ENCODE assay signal across 9 mouse cellular contexts in the genomic region with DNA sequence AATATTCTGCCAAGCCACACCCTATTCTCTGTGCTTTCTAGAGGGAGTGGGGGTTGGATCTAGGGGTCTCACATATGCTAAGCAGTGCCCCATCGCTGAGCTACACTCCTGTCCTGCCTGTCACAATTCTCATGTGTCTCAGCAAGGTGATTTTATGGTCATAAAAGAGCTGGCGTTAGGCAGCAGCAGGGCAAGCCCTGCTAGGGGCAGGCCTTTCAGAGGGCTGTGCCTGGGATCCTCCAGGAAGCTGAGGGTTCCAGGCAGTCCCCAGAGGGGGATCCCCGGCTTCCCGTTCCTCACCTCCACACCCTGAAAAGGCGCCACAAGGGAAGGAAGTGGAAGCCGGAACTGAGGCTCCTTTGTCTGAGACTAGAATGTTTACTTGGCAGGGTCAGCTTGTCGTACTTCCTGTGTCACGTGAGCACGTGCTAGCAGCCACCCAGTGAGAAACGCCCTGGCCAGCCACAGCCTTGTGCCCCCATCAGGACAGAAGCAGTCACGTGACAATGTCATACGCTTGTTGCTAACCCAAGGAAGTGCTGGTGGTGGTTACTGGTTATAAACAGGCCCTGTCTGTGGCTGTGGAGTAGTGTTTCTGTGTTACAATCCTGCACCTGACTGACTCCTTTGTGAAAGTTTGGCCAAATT.
A peak's percentile ranks its signal among the peaks of the same experiment; 100 is the strongest.
DNase-seq lines count a peak whose midpoint lies in the region; ATAC-seq lines count a peak whose summit lies in the region.
"Had no signal": no experiment of that assay in that cellular context is flagged by ENCODE, and none has a peak within 500 bp of the region (broad histone marks: within the 10 kb centered on the region; RNA-seq: fewer than 3 reads in every experiment).

No protein-coding gene starts in this region.

- peak; percentile 34; the same call in 1 of the 2 replicates for ATAC-seq in erythroid progenitor cell, adult 5-6 weeks (replicated peaks; ENCODE audit: low FRiP score, poor library complexity, severe bottlenecking)
- ATAC-seq in megakaryocyte-erythroid progenitor cell, adult 5-6 weeks (replicated peaks; ENCODE audit: low FRiP score, low TSS enrichment, poor library complexity, severe bottlenecking), result peak; percentile 93
- ATAC-seq: Patski had no signal

- DNase-seq in left cerebral cortex, postnatal 4 days, result peak; percentile 8
- DNase-seq in left cerebral cortex, adult 8-10 months (ENCODE audit: low spot score in 2 of 2), result no peak
- peak; percentile 71 for DNase-seq in heart, postnatal 14 days
- peak; percentile 50 to 79 for DNase-seq in kidney, postnatal 4 days
- DNase-seq in spleen, postnatal 4 days (ENCODE audit: low spot score in 2 of 2), result peak; percentile 60 to 73
- no peak for DNase-seq in left cerebral cortex, postnatal 25 days (ENCODE audit: low spot score in 2 of 2)

- intact Hi-C loops in left cerebral cortex, postnatal 4 days (cut with DNase I), result loop anchor here (10.0 kb wide), 1 partner anchor 711 kb away; no protein-coding TSS in a partner anchor
- intact Hi-C loops in heart, postnatal 14 days (cut with DNase I), result loop anchor here (10.0 kb wide), 3 partner anchors 309 to 711 kb away; a partner anchor contains a TSS
- intact Hi-C loops in left cerebral cortex, postnatal 25 days (cut with DNase I), result no loop called here

Comparison
In these comparisons a context has a peak if more than half of its experiments do, and no peak if none do; other contexts are left out.
1. DNase-seq: peak in left cerebral cortex, postnatal 4 days (single experiment), heart, postnatal 14 days (2 of 2), kidney, postnatal 4 days (2 of 2) and spleen, postnatal 4 days (2 of 2); none in left cerebral cortex, adult 8-10 months (0 of 2) and left cerebral cortex, postnatal 25 days (0 of 2).